Mouse (Mus musculus) MEL (cell line): ENCODE data around the gene Scai.
A peak's percentile ranks its signal among the peaks of the same experiment; 100 is the strongest.

ENCODE experiments used
- CTCF ChIP-seq, 3 experiments: IDR thresholded peaks in 2 of 3; conservative IDR thresholded peaks in 1 of 3; 2 replicates each; pipeline ENCODE4 v1.5.1; 2011 to 2012; ENCODE audit warnings: low read length in 3 of 3, low read depth in 2 of 3, mild to moderate bottlenecking in 2 of 3, improper control_type of control experiment in 1 of 3, inconsistent platforms in 1 of 3, mixed read lengths in 1 of 3, moderate library complexity in 1 of 3; ENCODE audit not compliant: control insufficient read depth in 1 of 3, insufficient read depth in 1 of 3, poor library complexity in 1 of 3, severe bottlenecking in 1 of 3
- E2F4 ChIP-seq: IDR thresholded peaks from 2 replicates; pipeline ENCODE4 v1.6.1; 2011; ENCODE audit warnings: low read depth, low read length, improper control_type of control experiment, borderline replicate concordance
- HCFC1 ChIP-seq: IDR thresholded peaks from 2 replicates; pipeline ENCODE4 v1.6.1; 2012; ENCODE audit warnings: low read depth, mild to moderate bottlenecking, inconsistent platforms, low read length, improper control_type of control experiment, moderate library complexity
- KAT2A ChIP-seq: conservative IDR thresholded peaks from 2 replicates; pipeline ENCODE4 v1.6.1; 2012; ENCODE audit warnings: low read depth, low read length, improper control_type of control experiment, inconsistent platforms
- MYB ChIP-seq: IDR thresholded peaks from 2 replicates; pipeline ENCODE4 v1.6.1; 2011; ENCODE audit warnings: mild to moderate bottlenecking, low read depth, low read length, improper control_type of control experiment
- POLR2A ChIP-seq, 2 experiments: IDR thresholded peaks; 2 replicates each; pipeline ENCODE4 v1.6.1; 2011 to 2012; ENCODE audit warnings: low read length in 2 of 2, mild to moderate bottlenecking in 2 of 2, control low read depth in 1 of 2, improper control_type of control experiment in 1 of 2, low read depth in 1 of 2, moderate library complexity in 1 of 2; ENCODE audit not compliant: control insufficient read depth in 1 of 2, insufficient read depth in 1 of 2, poor library complexity in 1 of 2
- POLR2AphosphoS2 ChIP-seq: IDR thresholded peaks from 2 replicates; pipeline ENCODE4 v1.6.1; 2011; ENCODE audit warnings: low read length, improper control_type of control experiment
- SIN3A ChIP-seq: IDR thresholded peaks from 2 replicates; pipeline ENCODE4 v1.6.1; 2012; ENCODE audit warnings: low read length, improper control_type of control experiment, inconsistent platforms
- SMC3 ChIP-seq: IDR thresholded peaks from 2 replicates; pipeline ENCODE4 v1.6.1; 2011; ENCODE audit warnings: low read depth, low read length, improper control_type of control experiment

DNA sequence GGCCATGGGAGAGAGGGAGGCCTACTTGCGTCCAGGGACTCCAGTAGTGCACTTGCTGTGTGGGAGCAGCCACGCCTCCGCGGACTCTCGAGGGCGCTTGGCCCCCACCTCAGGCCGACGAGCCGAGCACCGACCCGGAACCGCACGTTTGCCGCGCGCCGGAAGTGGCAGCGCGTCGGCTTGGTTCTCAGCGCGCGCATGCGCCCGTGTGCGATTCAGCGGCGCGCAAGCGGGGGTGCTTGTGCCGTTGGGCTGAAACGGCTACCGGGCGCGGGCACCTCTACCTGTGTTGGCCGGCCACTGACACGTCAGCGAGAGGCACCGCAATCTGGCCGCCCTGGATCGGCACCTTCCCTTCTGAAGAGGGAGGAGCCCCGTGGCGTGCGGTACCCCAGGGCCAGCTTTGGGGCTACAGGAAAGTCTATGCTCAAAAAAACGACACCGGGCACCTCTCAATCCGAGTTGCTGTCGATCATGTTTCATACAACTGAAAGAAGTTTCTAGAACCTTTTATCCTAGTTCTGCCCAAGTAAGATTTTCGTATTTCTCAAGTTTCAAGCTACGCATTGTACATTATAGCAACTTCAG lies 125.0 kb downstream of the Scai start, which contains the start of gene Golga1:
- TF ChIP-seq SIN3A (peak; percentile 79; the same call in 1 of the 2 replicates), SMC3 (no peak), POLR2A (IDR thresholded peaks at IDR 0.05; ENCODE audit: control insufficient read depth in 1 of 2, insufficient read depth in 1 of 2, low read depth in 1 of 2, low read length in 2 of 2, poor library complexity in 1 of 2) (peak; percentile 92 to 96), CTCF (IDR thresholded peaks at IDR 0.05 in 2 of 3, conservative IDR thresholded peaks at IDR 0.05 in 1 of 3; ENCODE audit: control insufficient read depth in 1 of 3, insufficient read depth in 1 of 3, low read depth in 2 of 3, low read length in 3 of 3, poor library complexity in 1 of 3, severe bottlenecking in 1 of 3) (no peak), POLR2AphosphoS2 (peak; percentile 93), E2F4 (no peak), MYB (peak; percentile 90), HCFC1 (peak; percentile 95), KAT2A (no peak; the same call in 1 of the 2 replicates)
